Mouse (Mus musculus): ENCODE data around the gene Itgb1bp1. TPM values are rescaled to one million over a fixed set of nuclear protein-coding genes. Genes with fewer than 3 reads are reported as not detected.

Itgb1bp1 gene
- polyA plus RNA-seq, 1 experiment from 2014 or later = 42.9 TPM

DNA sequence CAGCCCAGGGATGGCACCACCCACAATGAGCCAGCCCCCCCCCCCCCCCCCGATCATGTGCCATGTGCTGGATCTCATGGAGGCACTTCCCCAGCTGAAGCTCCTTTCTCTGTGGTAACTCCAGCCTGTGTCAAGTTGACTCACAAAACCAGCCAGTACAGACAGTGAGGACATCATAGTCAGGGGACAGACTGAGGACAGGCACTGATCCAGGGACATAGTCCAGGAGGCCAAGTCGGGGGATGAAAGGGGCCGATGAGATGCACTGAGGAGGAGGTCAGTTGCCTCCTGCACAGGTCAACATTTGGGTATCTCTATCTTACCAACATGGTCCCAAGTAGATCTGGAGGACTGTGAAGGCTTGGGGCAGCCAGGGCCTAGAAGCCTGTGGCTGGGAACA lies 90.6 kb downstream of the Itgb1bp1 start:
- no peak for ATAC-seq (ENCODE audit: insufficient number of reproducible peaks, low FRiP score, low TSS enrichment, low read depth)
- no peak overlapping the region for H3K4me3 ChIP-seq (ENCODE audit: low read depth, low read length)

DNA sequence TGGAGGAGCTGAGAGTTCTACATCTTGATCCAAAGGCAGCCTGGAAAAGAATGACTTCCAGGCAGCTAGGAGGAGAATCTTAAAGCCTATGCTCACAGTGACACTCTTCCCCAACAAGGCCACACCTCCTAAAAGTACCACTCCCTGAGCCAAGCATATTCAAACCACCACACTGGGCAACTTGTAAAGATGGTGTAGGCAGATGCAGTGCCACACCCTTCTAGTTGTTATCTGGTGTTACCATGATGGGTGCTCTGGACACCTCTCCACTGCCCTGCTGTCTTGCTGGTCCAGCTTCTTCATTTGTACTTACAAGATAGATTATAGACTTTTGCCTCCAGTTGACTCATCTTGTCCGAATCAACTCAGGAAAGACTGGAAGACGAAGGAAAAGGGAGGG lies 94.5 kb downstream of the Itgb1bp1 start:
- H3K4me1 ChIP-seq (ENCODE audit: control insufficient read depth, insufficient read depth, low read length) = no peaks in the 10 kb centered on the region
- no peak for ATAC-seq (ENCODE audit: insufficient number of reproducible peaks, low FRiP score, low TSS enrichment, low read depth)
- no peaks in the 10 kb centered on the region for H3K9me3 ChIP-seq (ENCODE audit: control insufficient read depth, low read length)
- 84% methylated on average over 2 of the region's 2 CpGs for WGBS
- no peaks in the 10 kb centered on the region for H3K36me3 ChIP-seq (ENCODE audit: control insufficient read depth, insufficient read depth, low read length)
- no peaks in the 10 kb centered on the region for H3K27me3 ChIP-seq (ENCODE audit: control insufficient read depth, insufficient read depth, low read length)
- no peak overlapping the region for H3K4me3 ChIP-seq (ENCODE audit: low read depth, low read length)
- no peak overlapping the region for H3K4me2 ChIP-seq (ENCODE audit: low read depth, severe bottlenecking)
- H3K9ac ChIP-seq (ENCODE audit: low read length) = no peak overlapping the region
- H3K27ac ChIP-seq (replicated peaks; ENCODE audit: low read depth, low read length) = no peak overlapping the region
- no peak for DNase-seq (ENCODE audit: low spot score)

More for the DNA sequence above, 90.6 kb downstream of the Itgb1bp1 start:
- H3K4me1 ChIP-seq (ENCODE audit: control insufficient read depth, insufficient read depth, low read length) = no peaks in the 10 kb centered on the region
- H3K9me3 ChIP-seq (ENCODE audit: control insufficient read depth, low read length) = no peaks in the 10 kb centered on the region
- H3K27ac ChIP-seq (replicated peaks; ENCODE audit: low read depth, low read length) = no peak overlapping the region
- H3K27me3 ChIP-seq (ENCODE audit: control insufficient read depth, insufficient read depth, low read length) = no peaks in the 10 kb centered on the region
- DNase-seq (ENCODE audit: low spot score) = no peak
- H3K36me3 ChIP-seq (ENCODE audit: control insufficient read depth, insufficient read depth, low read length) = no peaks in the 10 kb centered on the region
- 92% methylated on average over 3 of the region's 3 CpGs for WGBS
- no peak overlapping the region for H3K4me2 ChIP-seq (ENCODE audit: low read depth, severe bottlenecking)
- no peak overlapping the region for H3K9ac ChIP-seq (ENCODE audit: low read length)

Other genes starting within 250 kb of the Itgb1bp1 start
- gene Cpsf3, start 893 bp downstream of the Itgb1bp1 start, polyA plus RNA-seq (2014; fragmentation: Nextera tagmentation; extraction: Ambion mirVana) = 137 and 144 TPM in 2 replicates
- 61.6 and 63.0 TPM in 2 replicates for gene Iah1, start 30.1 kb upstream of the Itgb1bp1 start, polyA plus RNA-seq (2014; fragmentation: Nextera tagmentation; extraction: Ambion mirVana)
- 41.7 and 44.4 TPM in 2 replicates for gene Adam17, start 87.3 kb upstream of the Itgb1bp1 start, polyA plus RNA-seq (2014; fragmentation: Nextera tagmentation; extraction: Ambion mirVana)
- 897 and 917 TPM in 2 replicates for gene Ywhaq, start 131.4 kb upstream of the Itgb1bp1 start, polyA plus RNA-seq (2014; fragmentation: Nextera tagmentation; extraction: Ambion mirVana)

All from limb, embryonic 11.5 days (tissue).